Mouse (Mus musculus) mouse trophoblast stem cell (cell line): Measurements from ENCODE around the gene Zdhhc19.

Experiments used
- in situ Hi-C, 2 experiments: fragments of 300-500 bp; cut with MseI, MboI; formaldehyde crosslinking; loops; 2 replicates in 1 of 2; 3 replicates in 1 of 2; pipeline ENCODE4 v1.15.1; 2025

The Zdhhc19 gene

DNA sequence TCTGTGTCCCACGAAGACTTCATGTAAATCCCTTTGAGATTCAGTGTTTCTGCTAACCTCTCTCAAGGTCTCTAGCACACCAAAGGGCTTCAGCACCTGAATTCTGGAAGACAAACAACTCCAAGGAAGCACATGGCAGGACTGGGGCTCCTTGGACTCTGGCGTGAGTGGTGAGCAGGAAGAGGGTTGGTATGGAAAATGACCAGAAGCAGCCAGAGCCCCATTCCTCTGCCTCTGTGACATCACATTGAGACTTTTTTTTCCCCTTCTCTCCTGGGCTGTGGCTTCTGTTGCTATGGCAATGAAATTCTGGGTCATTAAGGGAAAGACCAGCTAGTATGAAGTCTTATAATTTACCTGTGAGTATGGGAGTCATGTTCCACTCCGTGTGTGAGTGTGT lies at the start of gene Zdhhc19:
TSS of gene Zdhhc19 (plus strand) at position 301 of the 400 bp plus-strand sequence.
- in situ Hi-C loops = no loop called here

- in situ Hi-C loops = no loop called here
Observed at GRCm38 (mm10) chr16:32446563-32447138, 49.4 kb upstream of the Zdhhc19 start.

- in situ Hi-C loops = no loop called here
Observed at GRCm38 (mm10) chr16:32449665-32450064, 46.4 kb upstream of the Zdhhc19 start.

DNA sequence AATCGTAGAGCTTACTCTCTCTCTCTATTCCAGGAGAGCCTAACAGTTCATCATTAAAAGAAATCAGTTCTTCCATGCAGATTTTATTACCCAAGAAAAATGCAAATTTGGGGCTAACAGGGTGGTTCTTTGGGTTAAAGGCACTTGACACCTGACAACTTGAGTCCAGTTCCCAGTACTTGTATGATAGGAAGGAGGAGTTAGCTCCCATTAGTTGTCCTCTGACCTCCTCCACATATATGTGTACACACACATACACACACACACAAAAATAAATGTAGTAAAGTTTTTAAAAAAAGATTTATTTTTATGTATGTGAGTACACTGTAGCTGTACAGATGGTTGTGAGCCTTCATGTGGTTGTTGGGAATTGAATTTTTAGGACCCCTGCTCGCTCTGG lies 45.9 kb upstream of the Zdhhc19 start:
- in situ Hi-C loops = no loop called here

GRCm38 (mm10) chr16:32453102-32453501 lies 43.0 kb upstream of the Zdhhc19 start:
- in situ Hi-C loops = no loop called here

DNA sequence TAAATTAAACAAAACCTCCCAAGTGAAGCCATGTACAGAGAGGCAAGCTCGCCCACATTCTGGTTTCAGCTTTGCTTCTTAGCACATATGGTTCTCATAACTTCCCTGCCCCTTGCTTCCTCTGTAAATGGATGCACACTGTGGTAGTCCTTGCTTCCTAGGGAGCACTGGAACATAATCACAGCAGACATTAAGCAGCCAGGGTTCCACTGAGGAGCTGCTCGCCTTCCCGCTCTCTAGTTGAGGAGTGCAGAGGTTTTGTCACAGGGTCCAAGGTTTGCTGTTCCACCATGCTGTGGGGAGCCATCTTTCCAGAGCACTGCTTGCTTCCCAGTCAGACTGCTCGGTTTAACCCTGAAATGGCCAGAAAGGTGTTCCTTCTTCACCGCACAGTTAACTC lies 41.4 kb upstream of the Zdhhc19 start:
- in situ Hi-C loops = no loop called here

DNA sequence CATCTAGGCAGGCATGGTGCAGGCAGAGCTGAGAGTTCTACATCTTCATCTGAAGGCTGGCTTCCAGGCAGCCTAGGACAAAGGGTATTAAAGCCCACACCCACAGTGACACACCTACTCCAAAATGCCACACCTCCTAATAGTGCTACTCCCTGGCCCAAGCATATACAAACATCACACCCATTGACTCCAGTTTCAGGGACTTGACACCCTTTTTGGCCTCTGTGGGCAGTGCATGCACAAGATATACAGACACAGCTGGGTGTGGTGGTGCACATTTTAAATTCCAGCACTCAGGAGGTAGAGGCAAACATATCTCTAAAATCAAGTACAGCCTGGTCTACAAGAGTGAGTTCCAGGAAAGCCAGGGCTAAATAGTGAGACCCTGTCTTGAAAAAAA lies 40.0 kb upstream of the Zdhhc19 start:
- in situ Hi-C loops = no loop called here

DNA sequence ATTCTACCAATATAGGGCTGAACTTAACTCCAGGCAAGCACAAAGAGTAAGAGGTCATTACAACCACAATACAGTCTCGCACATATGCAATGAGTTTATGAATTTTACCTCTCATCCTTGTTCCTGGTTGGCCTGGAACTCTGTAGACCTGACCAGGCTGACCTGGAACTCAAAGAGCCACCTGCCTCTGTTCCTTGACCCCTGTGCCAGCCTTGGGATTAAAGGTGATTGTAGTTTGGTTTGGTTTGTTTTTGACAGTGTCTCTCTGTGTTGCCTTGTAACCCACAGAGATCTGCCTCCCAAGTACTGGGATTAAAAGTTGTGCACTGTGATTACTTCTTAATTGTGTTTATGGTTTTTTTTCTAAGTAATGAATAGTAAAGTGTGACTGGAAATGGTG lies 39.3 kb upstream of the Zdhhc19 start:
- in situ Hi-C loops = no loop called here

GRCm38 (mm10) chr16:32457589-32458386 lies 38.3 kb upstream of the Zdhhc19 start:
- in situ Hi-C loops = no loop called here

- in situ Hi-C loops = no loop called here
Observed at GRCm38 (mm10) chr16:32460518-32460917, 35.5 kb upstream of the Zdhhc19 start.

DNA sequence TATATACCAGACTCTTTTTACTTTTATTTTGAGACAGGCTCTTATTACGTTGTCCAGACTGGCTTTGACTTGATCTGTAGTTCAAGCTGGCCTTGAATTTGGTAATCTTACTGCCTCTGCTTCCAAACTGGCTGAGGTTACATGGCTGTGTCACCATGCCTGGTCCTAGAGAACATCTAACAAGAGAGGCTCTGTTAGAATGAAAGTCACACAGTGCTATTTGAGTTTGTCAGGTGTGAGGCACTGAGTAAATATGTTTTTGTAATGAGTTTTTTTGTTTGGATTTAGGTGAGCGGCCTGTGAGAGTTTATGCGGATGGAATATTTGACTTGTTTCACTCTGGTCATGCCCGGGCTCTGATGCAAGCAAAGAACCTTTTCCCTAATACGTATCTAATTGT lies 34.4 kb upstream of the Zdhhc19 start:
- in situ Hi-C loops = no loop called here

- in situ Hi-C loops = no loop called here
Observed at GRCm38 (mm10) chr16:32462950-32463349, 33.1 kb upstream of the Zdhhc19 start.

- in situ Hi-C loops = no loop called here
Observed at GRCm38 (mm10) chr16:32463426-32463825, 32.6 kb upstream of the Zdhhc19 start.

GRCm38 (mm10) chr16:32464908-32465307 lies 31.2 kb upstream of the Zdhhc19 start:
- in situ Hi-C loops = no loop called here

DNA sequence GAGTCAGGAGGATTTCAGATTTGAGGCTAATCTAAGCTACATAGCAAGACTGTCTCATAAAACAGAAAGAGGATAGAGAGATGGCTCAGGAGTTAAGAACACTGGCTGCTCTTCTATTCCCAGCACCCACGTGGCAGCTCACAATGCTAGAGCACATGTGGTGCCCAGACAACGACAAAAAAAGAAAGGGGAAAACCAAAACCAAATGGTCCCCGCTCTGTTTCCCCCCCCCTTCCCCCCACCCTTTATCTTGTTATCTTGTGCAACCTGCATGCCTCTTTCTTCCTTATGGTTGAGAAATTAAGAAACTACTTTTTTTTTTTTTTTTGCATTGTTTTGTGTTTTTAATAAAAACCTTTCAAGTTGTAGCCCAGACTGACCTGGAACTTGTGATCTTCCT lies 27.6 kb upstream of the Zdhhc19 start:
- in situ Hi-C loops = no loop called here

DNA sequence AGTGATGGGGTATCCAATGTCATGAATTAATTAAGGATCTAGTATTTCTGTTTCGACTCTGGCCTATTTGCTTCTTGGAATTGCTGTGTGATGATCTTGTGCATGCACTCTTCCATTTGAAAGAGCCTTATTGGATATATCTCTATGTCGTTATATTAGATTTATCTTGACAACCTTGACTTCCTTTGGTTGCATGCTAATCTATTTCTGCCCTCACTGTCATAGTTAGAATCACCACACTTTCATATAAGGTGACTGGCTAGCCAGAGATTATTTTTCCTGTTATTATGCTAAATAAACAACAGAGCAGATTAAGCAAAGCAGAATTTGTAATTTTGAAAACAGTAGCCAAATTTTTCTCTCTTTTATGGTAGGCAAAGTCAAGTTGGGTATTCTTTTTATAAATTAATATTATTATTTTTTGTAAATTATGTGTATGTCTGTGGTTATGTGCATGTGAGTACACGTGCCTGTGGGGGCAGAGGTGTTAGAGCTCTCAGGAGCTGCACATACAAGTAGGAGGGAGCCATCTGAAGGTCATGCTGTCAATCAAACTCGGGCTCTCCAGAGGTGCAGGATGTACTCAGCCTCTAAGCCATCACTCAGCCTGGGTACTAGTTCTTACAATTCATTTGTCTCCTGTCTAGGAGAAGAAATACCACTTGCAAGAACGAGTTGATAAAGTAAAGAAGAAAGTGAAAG lies 26.5 kb upstream of the Zdhhc19 start:
- in situ Hi-C loops = no loop called here

- in situ Hi-C loops = no loop called here
Observed at GRCm38 (mm10) chr16:32472276-32473015, 23.6 kb upstream of the Zdhhc19 start.

DNA sequence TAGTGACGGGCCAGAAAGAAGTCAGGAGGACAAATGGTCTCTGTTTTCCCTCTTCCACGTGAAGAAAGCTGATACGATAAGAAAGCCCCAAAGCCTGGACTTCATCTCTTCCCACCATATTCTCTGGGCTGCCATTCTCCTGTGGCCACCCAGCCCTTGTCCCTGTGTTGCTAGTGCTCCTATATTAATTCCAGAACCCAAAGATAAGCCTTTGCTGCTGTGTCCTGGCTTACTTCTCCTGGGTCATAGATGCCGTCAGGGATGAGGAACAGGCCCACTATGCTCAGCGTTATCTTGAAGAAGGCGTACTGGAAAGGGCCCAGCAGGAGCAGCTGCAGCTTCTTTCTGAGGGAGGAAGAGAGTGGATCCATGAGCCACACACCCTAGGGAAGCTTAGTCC lies 18.8 kb upstream of the Zdhhc19 start:
- in situ Hi-C loops = no loop called here

GRCm38 (mm10) chr16:32479415-32479814 lies 16.6 kb upstream of the Zdhhc19 start:
- in situ Hi-C loops = no loop called here

- in situ Hi-C loops = no loop called here
Observed at GRCm38 (mm10) chr16:32484431-32484871, 11.6 kb upstream of the Zdhhc19 start.

- in situ Hi-C loops = no loop called here
Observed at GRCm38 (mm10) chr16:32485209-32485608, 10.9 kb upstream of the Zdhhc19 start.

GRCm38 (mm10) chr16:32486046-32486445 lies 10.0 kb upstream of the Zdhhc19 start:
- in situ Hi-C loops = no loop called here
